Mouse (Mus musculus) adrenal gland, postnatal 4 days (tissue): ENCODE data around the gene Ndufaf2. TPM values are rescaled to one million over a fixed set of nuclear protein-coding genes. Genes with fewer than 3 reads are reported as not detected.
A peak's percentile ranks its signal among the peaks of the same experiment; 100 is the strongest.

Experiments
- DNase-seq, 2 experiments: peaks; one replicate each; pipeline ENCODE4 v3.0.0; 2021 to 2022; ENCODE audit warnings: low spot score in 2 of 2, mixed read lengths in 2 of 2
- long read RNA-seq, 2 experiments: library from polyadenylated mRNA; stranded (forward); transcript quantifications; one replicate each; pipeline ENCODE4 v2.0.0; 2021
- total RNA-seq, 2 experiments: library from RNA; stranded (reverse); gene quantifications; 2 replicates each; pipeline ENCODE4 v1.2.3; 2021

Gene Ndufaf2
- 10 to 100 TPM; 22.8 to 26.1 TPM for total RNA-seq
- long read RNA-seq, experiment 1, transcript Ndufaf2-201 (4 exons, 678 nt) = major isoform, 11 of 17 reads
- long read RNA-seq, experiment 1, partial matches to known transcripts = 1 of 17 reads
- long read RNA-seq, experiment 1, other reads (novel, unspliced or antisense) = 3 of 17 reads
- long read RNA-seq, experiment 2, transcript Ndufaf2-201 (4 exons, 678 nt) = major isoform, 11 of 27 reads
- long read RNA-seq, experiment 2, partial matches to known transcripts = 0 of 27 reads
- long read RNA-seq, experiment 2, other reads (novel, unspliced or antisense) = 16 of 27 reads

DNA sequence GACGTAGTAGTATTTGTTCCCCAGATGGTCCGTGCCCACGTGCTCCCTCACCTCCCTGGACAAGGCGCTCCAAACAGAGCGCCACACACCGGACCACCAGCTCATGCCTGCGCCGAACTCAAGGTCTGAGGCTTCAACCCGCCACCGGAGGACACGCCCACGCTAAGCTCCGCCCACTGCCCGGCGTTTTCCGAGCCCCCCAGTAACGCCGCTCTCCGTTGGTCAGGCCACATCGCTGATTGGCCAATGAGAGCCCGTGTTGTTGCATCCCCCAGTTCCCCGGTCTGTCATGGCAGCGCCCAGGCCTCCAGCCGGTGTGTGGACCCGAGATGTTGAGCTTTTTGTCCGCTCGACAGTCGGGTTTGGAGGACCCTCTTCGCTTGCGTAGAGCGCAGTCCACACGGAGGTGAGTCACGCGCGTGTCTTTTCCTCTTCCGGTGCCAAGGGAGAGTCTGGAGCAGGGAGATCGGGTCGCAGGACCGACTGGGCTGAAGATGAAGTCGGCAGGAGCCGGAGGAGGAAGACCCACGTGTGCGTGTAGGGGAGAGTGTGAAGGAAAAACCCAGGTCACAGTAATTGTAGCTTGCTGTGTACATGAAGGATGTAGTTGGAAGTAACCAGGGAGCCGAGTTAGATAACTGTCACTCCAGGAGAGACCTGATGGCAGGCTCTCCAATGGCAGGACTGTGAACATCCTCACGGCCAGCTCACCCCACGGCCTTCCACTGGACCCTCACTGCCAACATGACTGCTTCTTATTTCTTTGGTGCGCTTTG, at the start of gene Ndufaf2, which contains the start of gene Ercc8:
TSS of gene Ndufaf2 (minus strand) at position 159 of the 776 bp plus-strand sequence.
TSS of gene Ercc8 (plus strand) at position 267 of the 776 bp plus-strand sequence.
- DNase-seq = peak; percentile 93 to 94

DNA sequence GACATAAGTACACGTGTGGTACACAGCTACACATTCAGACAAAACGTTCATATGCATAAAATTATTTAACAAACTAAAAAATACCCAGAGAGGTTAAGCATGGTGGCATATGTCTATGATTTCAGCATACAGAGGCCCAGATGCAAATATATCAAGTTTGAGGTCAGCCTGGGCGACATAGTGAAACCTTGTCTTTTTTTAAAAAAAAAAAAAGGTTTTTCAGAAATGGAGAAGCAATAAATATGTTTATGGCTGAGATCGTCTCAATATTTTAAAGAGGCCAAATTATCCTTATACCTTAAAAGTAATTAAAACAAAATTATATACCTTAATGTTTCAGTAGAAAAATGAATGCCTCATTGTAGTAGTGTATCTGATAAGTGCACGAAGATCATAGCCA, 49.7 kb upstream of the Ndufaf2 start:
- DNase-seq = no peak

- no peak for DNase-seq
These were observed 49.0 kb upstream of the Ndufaf2 start for GRCm38 (mm10) chr13:108207447-108207846.

GRCm38 (mm10) chr13:108204857-108205256, 46.4 kb upstream of the Ndufaf2 start:
- no peak for DNase-seq

- no peak for DNase-seq
These were observed 37.1 kb upstream of the Ndufaf2 start for GRCm38 (mm10) chr13:108195474-108195873.

GRCm38 (mm10) chr13:108191074-108191720, 32.8 kb upstream of the Ndufaf2 start:
- DNase-seq = no peak

GRCm38 (mm10) chr13:108187994-108188393, 29.6 kb upstream of the Ndufaf2 start:
- DNase-seq = no peak

- no peak for DNase-seq
These were observed 27.1 kb upstream of the Ndufaf2 start for GRCm38 (mm10) chr13:108185530-108185929.

- DNase-seq = no peak
These were observed 26.4 kb upstream of the Ndufaf2 start for GRCm38 (mm10) chr13:108184743-108185255.

DNA sequence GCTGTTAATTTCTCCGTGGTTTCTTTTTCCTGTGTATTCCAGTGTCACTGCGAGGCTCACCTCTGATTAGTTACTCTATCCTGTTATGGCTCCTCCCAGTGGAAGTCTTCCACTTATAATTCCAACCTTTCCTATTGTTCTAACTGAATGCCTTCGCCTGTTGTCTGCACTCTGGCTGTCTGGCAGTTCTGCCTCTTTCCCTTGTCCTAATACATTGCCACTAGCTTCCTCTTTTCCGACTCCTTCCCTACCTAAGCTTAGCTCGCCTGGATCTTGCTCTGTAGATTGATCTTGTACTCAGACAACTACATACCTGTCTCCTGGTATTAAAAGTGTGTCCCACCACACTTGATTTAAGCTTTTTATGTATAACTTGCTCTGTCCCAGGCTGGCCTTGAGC, 22.4 kb upstream of the Ndufaf2 start:
- DNase-seq = no peak

DNA sequence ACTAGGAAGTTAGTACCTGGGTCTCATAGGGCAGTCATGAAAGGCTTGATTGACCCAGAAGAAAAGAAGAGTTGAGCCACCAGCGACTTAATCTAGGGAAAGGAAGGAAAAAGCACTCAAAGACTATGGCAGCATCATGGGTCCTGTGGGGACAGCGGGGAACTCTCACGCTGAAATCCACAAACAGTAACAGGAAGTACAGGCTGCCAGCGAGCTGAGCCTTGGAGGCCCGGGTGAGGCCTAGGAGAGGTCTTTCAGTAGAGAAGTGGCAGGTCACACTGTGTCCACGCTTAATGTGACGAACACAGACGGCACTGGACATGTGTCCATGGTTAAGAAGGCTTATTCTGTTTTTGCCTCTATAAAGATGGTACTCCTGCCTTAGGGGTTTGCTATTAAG, 21.2 kb upstream of the Ndufaf2 start:
- no peak for DNase-seq

DNA sequence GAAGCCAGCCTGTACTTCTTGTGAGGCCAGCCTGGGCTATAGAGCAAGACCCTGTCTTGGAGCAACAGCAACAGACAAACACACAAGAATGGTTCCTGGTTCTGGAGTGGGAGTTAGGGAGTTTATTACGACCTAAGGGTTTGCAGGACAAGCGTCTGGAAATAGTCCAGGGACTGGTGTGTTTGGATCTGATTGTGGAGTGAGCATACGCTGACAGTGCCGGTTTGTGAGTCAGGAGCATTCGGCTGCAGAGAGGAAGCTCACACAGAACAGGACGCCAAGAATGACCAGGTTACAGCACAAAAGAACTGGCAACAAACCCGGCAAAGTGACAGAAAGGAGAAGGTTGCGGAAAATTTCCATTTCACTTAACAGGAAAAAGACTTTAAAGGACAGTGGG, 12.1 kb upstream of the Ndufaf2 start:
- no peak for DNase-seq

GRCm38 (mm10) chr13:108170002-108170401, 11.6 kb upstream of the Ndufaf2 start:
- DNase-seq = no peak

GRCm38 (mm10) chr13:108164621-108165020, 6.2 kb upstream of the Ndufaf2 start:
- DNase-seq = no peak

DNA sequence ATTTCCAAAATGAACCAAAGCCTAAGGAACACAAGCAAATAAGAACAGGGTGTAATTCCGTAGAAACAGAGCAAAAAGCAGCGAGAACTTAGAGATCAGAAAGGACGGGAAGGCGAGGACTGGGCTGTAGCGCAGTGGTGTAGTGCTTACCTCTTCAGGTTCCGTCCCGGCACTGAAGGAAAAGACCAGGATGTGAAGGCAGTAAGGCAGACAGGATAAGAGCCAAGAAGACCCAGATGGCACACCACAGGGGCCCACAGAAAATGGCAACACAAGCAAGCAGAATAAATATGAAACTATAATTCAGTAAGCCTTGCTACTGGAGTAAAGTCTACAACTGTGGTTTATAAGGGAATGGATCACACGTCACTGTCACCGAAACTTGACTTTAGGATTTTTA, 5.5 kb upstream of the Ndufaf2 start:
- DNase-seq = no peak

DNA sequence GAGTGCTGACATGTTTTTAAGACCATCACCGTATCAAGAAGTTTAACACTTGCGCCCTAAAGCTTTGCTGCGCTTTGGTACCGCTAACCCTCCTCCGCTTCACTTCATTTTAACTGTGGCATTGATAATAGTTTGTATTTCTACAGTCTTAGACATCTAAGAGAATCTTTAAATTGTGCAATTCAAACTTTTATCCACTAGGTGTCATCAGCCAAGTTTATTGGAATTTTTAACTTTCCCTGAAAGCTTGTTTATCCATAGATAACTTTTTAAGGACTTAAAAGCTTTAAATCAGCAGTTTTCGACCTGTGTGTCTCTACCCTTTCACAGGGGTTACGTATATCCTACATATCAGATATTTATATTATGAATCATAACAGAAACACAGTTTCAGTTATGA, 1.5 kb upstream of the Ndufaf2 start:
- DNase-seq = no peak

DNA sequence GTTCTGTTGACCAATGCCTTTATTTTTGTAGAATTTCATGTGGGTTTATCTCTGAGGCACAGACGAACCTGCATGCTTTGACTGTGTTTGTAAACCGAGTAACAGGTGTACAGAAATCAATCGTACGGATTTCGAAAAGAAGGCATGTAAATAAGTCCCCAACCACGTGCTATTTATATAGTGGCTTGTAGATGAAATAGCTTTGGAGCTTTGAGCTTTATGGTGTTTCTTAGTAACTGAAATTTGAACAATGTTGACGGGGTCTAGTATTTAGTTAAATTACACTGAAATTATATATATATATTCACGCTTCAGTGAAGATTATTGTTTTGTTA, 785 bp upstream of the Ndufaf2 start:
- DNase-seq = no peak

DNA sequence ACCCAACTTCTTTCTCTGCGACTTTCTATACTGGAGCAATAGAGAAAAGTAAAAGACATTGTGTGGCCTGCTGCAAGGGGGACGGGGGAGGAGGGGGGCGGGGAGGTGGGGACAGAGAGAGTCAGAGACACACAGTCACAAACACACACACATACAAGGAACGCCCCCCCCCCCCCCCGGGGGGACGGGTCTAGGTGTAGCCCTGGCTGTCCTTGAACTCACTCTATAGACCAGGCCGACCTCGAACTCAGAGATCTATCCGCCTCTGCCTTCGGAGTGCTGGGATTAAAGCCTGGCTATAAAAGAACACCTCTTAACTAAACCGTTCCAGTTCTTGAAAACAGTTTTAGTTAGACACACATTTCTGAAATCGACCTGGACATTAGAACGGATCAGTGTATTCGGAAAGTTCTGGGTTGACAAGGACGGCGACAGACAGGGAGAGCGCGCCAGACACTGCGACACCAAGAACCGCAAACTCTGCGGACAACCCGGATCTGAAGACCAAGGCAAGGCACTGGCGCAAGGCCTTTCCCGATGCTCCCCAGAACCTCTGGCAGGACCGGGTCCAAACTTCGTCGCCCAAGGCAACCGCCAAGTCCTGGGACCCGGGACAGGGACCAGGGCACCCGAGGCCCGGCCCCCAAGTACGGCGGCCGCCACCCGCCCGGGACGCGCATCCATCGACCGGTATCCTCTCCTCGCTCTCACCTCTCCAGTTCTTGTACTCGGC, 525 bp downstream of the Ndufaf2 start:
- peak in 1 of 2 experiments; percentile 16 for DNase-seq

GRCm38 (mm10) chr13:108157156-108157555, 1.3 kb downstream of the Ndufaf2 start:
- no peak for DNase-seq

DNA sequence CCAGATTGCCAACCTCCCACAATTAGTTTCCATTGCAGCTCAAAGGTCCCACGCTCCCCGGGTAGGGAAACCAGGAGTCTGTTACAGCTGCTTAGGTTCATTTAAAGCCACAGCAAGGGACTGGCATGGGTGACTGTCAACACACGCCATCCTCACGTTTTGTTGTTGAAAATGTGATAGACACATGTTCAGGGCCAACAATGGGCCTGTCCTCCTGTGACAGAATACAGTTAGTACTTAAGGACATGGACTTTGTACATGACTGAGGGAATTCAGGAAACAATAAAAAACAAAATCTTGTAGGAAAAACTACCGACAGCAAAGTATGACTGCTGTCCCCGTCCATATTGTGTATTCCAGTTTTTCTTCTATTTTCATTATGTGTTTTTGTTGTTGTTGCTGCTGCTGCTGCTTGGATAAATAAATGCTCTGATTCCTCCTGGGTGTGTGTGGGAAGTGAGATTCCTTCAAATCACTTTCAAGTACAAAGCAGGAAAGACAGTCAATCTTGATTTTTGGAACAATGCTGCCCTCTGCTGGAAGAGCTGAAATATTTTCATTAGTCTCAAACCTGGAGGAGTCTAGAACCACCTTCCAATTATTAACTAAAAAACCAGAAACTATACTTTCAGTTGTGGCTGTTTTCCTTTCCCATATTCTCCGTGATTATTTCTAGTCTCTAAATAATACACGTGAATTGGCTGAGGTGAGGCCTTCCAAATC, 5.6 kb downstream of the Ndufaf2 start:
- DNase-seq = peak in 1 of 2 experiments; percentile 26

DNA sequence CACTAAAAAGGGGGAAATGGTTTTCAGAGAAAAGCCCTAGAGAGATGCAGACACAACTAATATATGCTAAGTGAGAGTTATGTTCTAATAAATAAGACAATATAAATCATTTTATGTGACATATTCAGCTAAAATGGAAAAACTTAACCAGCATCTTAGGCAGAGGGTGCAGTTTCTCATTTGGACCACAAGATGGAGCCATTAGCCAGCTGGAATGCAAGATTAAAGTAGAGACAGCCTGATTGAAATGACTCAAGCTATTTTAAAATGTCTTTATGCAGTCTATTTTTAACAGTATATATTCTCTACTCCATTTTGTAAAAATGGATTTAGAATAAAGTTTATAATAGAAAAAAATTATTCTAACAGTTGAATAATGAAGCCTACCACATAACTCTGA, 6.6 kb downstream of the Ndufaf2 start:
- DNase-seq = no peak
